Mouse (Mus musculus): ENCODE results near the gene Spi1.

DNA sequence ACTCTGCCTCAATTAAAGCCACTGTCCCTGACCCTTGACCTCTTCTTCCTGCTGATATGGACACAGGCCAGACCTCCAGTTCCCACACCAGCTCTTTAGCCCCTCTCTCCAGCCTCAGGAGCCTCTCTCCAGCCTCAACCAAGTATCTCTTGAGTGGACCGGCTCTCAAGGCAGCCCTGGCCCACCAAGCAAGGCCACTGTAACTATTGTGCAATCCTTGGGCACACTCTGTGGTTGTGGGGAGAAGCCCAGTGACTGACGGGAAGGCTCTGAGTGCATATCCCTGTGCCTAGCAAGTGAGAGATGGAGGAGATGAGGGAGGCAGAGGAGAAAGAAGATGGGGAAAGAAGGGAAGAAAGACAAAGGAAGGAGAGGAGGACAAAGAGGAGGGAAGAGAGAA lies 16.0 kb downstream of the Spi1 start:
- TF ChIP-seq CTCF (IDR thresholded peaks at IDR 0.05; ENCODE audit: low read depth) (no peak), EP300 (IDR thresholded peaks at IDR 0.05; ENCODE audit: low read depth) (no peak)
